Mouse (Mus musculus) heart, postnatal 0 days (tissue): ENCODE data around the gene Apobr. TPM values are rescaled to one million over a fixed set of nuclear protein-coding genes. Genes with fewer than 3 reads are reported as not detected.

Experiments
- ATAC-seq: fragments of 200-750 bp; cut with Nextera tagmentation; 2 replicates; pipeline ENCODE4 v1.8.0; 2017; ENCODE audit warnings: low read depth, moderate number of reproducible peaks, moderate library complexity; ENCODE audit not compliant: insufficient read depth
- DNase-seq: peaks from one replicate; pipeline ENCODE4 v3.0.0-alpha.2; 2016; ENCODE audit warnings: low spot score
- H3K27ac ChIP-seq: fragments of 300-500 bp; sonication (generic); 2 replicates; pipeline ENCODE4 v1.5.1; 2014; ENCODE audit warnings: low read depth, mild to moderate bottlenecking
- H3K27me3 ChIP-seq: fragments of 300-500 bp; sonication (generic); 2 replicates; pipeline ENCODE4 v1.6.1; 2014; ENCODE audit warnings: low read length, mixed read lengths; ENCODE audit not compliant: control insufficient read depth, insufficient read depth
- H3K36me3 ChIP-seq: fragments of 300-500 bp; sonication (generic); replicated peaks from 2 replicates; pipeline ENCODE4 v1.6.1; 2014; ENCODE audit warnings: low read length, mixed read lengths; ENCODE audit not compliant: control insufficient read depth, insufficient read depth
- H3K4me1 ChIP-seq: fragments of 300-500 bp; sonication (generic); 2 replicates; pipeline ENCODE4 v1.6.1; 2014; ENCODE audit warnings: antibody characterized with exemption; ENCODE audit not compliant: control insufficient read depth, insufficient read depth
- H3K4me2 ChIP-seq: fragments of 300-500 bp; sonication (generic); 2 replicates; pipeline ENCODE4 v1.6.1; 2014; ENCODE audit warnings: low read depth, mild to moderate bottlenecking, low read length, moderate library complexity
- H3K4me3 ChIP-seq: fragments of 300-500 bp; sonication (generic); 2 replicates; pipeline ENCODE4 v1.5.1; 2014; ENCODE audit warnings: low read depth, low read length
- H3K9ac ChIP-seq: fragments of 300-500 bp; sonication (generic); replicated peaks from 2 replicates; pipeline ENCODE4 v1.6.1; 2014; ENCODE audit warnings: low read depth, low read length, mixed read lengths
- H3K9me3 ChIP-seq: fragments of 300-500 bp; sonication (generic); replicated peaks from 2 replicates; pipeline ENCODE4 v1.6.1; 2016; ENCODE audit warnings: low read length; ENCODE audit not compliant: control insufficient read depth
- CTCF ChIP-seq: IDR thresholded peaks from 2 replicates; pipeline ENCODE4 v1.5.1; 2016; ENCODE audit warnings: antibody characterized with exemption, control low read depth, low read depth
- EP300 ChIP-seq: IDR thresholded peaks from 2 replicates; pipeline ENCODE4 v1.6.1; 2016; ENCODE audit warnings: antibody characterized with exemption, low read depth
- WGBS: fragments of 180-500 bp; shearing (Covaris S2); extraction: QIAGEN DNeasy Blood & Tissue Kit; methylation state at CpG from one replicate; pipeline ENCODE4 v1.1.7; 2014; 5-methylcytosine and 5-hydroxymethylcytosine counted together
- polyA plus RNA-seq: library from polyadenylated mRNA; unstranded; fragments of >200 nt; fragmentation: Nextera tagmentation; extraction: Ambion mirVana; gene quantifications from 2 replicates; pipeline ENCODE4 v1.2.1, GENCODE M21; 2015
- total RNA-seq: library from RNA; depleted of rRNA; stranded (reverse); fragments of >200 nt; gene quantifications from 2 replicates; pipeline ENCODE4 v1.2.3, GENCODE M21; 2014; ENCODE audit warnings: low replicate concordance

The Apobr gene
- total and polyA plus RNA-seq, 2 experiments from 2014 or later = 0.34 TPM; not detected in 1

DNA sequence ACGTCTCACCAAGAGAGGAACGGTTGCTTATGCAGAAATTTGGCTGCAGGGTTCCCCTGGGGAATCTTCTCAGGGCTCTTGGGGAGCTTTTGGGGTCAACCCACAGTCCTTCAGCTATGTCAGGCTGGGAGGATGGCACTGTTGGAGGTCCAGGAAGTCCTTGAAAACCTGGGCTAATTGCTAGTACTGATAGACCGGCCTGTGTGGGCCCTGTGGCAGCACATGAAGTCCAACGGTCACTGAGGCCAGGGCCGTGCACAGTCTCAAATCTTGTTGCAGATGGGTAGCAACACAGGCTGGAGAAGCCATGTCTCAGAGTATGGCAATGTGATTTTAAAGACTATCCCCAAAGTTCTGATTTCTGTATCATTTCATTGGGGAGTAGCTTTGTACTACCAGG lies 23.1 kb downstream of the Apobr start:
- Histone ChIP-seq H3K4me3 (no peak overlapping the region), H3K9ac (no peak overlapping the region), H3K9me3 (no peaks in the 10 kb centered on the region), H3K36me3 (no peaks in the 10 kb centered on the region), H3K4me1 (no peaks in the 10 kb centered on the region), H3K27me3 (no peaks in the 10 kb centered on the region), H3K27ac (no peak overlapping the region), H3K4me2 (no peak overlapping the region)
- ATAC-seq = no peak
- WGBS = 71% methylated on average over 5 of the region's 5 CpGs
- TF ChIP-seq CTCF (no peak), EP300 (no peak)
- DNase-seq = no peak

- DNase-seq (no peak), ATAC-seq (no peak)
- no peaks in the 10 kb centered on the region for H3K36me3 ChIP-seq
- TF ChIP-seq EP300 (no peak), CTCF (no peak)
- no peak overlapping the region for H3K9ac ChIP-seq
- 0 out of 2 replicates have a peak, but pooled peaks cover 3% of the 10 kb centered on the region for H3K9me3 ChIP-seq
- no peak overlapping the region for H3K4me3 ChIP-seq
- WGBS = 67% methylated on average over 3 of the region's 3 CpGs
- no peaks in the 10 kb centered on the region for H3K4me1 ChIP-seq
- no peak overlapping the region for H3K27ac ChIP-seq
- no peaks in the 10 kb centered on the region for H3K27me3 ChIP-seq
- no peak overlapping the region for H3K4me2 ChIP-seq
Observed at GRCm38 (mm10) chr7:126612736-126613135, 28.0 kb downstream of the Apobr start.

DNA sequence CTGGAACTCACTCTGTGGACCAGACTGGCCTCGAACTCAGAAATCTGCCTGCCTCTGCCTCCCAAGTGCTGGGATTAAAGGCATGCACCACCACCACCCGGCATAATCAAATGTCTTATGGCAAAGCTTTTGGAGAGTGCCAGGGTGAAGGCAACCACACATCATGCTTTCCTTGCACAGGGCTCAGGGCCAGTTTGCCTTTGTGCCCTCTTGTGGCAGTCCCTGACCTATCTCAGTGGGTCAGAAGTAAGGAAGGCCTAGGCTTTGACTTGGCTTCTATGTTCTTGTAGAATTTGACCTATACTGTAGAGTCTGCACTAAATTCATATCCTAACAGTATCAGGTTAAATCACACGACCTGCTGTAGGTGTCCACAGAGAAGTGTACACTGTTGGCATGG lies 32.0 kb downstream of the Apobr start:
- WGBS = 59% methylated on average over 3 of the region's 3 CpGs
- DNase-seq (no peak), ATAC-seq (no peak)

DNA sequence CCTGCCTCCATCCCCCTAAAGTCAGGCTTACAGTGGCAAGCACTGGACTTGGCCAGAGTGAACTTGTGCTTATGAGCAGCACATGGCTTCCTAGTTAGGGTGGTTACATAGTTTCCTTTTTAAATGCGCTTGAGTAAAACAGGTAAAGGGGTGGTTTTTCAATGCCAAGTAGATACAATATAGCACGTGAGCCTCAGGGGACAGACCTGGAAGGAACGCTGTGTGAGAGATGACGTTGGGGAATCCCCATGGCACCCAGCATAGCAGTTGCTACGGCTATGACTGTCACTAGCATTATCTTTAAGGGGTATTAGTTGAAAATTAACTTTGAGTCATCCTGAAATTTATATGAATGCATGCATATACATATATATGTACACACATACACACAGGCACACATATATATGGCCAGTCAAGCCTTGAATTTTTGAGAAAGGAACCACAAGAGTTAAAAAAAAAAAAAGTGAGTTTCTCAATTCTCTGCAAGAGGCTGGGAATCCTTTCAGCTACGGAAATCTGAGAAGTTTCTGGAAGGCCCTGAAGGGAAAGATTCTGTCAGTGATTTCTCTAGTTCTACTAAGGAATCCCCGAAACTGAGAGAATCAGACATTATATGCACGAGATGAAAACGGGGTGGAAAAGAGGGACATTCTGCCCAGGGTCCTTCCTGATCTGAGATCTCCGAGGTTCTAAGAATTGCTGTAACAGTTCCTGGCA lies 35.0 kb downstream of the Apobr start:
- H3K9me3 ChIP-seq = no peaks in the 10 kb centered on the region
- no peak for DNase-seq
- WGBS = 73% methylated on average over 10 of the region's 10 CpGs
- no peaks in the 10 kb centered on the region for H3K4me1 ChIP-seq
- no peak overlapping the region for H3K4me2 ChIP-seq
- no peaks in the 10 kb centered on the region for H3K27me3 ChIP-seq
- TF ChIP-seq CTCF (no peak), EP300 (no peak)
- H3K9ac ChIP-seq = no peak overlapping the region
- no peak for ATAC-seq
- H3K4me3 ChIP-seq = no peak overlapping the region
- no peaks in the 10 kb centered on the region for H3K36me3 ChIP-seq
- H3K27ac ChIP-seq = no peak overlapping the region

More for the DNA sequence above, 32.0 kb downstream of the Apobr start:
- H3K4me1 ChIP-seq = no peaks in the 10 kb centered on the region
- no peaks in the 10 kb centered on the region for H3K36me3 ChIP-seq
- no peak overlapping the region for H3K27ac ChIP-seq
- TF ChIP-seq EP300 (no peak), CTCF (no peak)
- no peak overlapping the region for H3K9ac ChIP-seq
- H3K4me3 ChIP-seq = no peak overlapping the region
- H3K27me3 ChIP-seq = no peaks in the 10 kb centered on the region
- no peak overlapping the region for H3K4me2 ChIP-seq
- 0 out of 2 replicates have a peak, but pooled peaks cover 3% of the 10 kb centered on the region for H3K9me3 ChIP-seq

DNA sequence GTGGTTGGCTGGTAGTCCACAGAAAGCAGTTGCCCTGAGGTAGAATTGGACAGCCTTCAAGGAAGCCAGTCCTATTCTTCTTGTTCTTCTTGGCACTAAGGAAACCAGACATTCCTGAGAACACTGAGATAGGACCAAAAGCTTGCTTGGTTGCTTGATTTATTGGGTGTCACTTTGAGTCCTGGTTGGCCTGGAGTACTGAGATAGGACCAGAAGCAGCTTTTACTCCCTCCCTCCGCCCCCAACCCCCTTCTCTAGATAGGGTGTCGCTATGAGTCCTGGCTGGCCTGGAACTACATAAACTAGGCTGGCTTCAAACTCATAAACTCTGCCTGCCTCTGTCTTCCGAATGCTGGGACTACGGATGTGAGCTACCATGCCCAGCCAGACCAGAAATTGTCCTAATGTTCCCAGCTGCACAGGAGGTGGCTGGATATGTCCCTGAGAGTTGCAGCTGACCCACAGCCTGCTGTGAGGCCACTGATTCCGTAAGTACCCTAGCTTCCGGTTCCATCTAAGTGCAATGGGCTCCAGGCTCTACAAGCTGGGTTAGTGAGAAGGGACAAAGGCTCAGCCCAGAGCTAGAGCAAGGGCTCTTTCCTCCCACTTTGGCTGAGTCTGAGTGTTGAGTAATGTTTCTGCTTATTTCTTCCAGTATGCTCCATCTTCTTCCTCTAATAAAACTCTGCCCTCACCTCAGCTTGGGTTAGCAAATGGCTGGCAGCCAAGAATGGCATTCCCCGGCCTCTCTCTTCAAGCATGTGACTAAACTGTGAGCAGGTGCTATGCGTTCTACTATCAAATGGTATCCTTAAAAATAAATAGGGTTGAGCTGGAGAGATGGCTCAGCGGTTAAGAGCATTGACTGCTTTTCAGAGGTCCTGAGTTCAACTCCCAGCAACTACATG lies 37.0 kb downstream of the Apobr start:
- Histone ChIP-seq H3K9me3 (no peaks in the 10 kb centered on the region), H3K27me3 (no peaks in the 10 kb centered on the region), H3K9ac (no peak overlapping the region), H3K27ac (no peak overlapping the region), H3K4me1 (no peaks in the 10 kb centered on the region), H3K4me2 (no peak overlapping the region), H3K4me3 (no peak overlapping the region), H3K36me3 (no peaks in the 10 kb centered on the region)
- no peak for TF ChIP-seq CTCF
- TF ChIP-seq EP300 = no peak
- no peak for DNase-seq
- no peak for ATAC-seq
- 57% methylated on average over 9 of the region's 9 CpGs for WGBS
